Mouse (Mus musculus) cerebellum, adult (tissue): Measurements from ENCODE around the gene Morf4l1.
"Not testable (repeated sequence)": the region's sequence is repeated elsewhere in the genome, so short reads cannot be mapped to it uniquely, and the experiment has no call there.

Experiments used
- ATAC-seq: cut with Nextera tagmentation; 2 replicates; pipeline ENCODE4 v1.9.2; 2017; ENCODE audit warnings: mild to moderate bottlenecking, moderate library complexity, mixed read lengths; ENCODE audit not compliant: insufficient number of reproducible peaks, low FRiP score, low TSS enrichment

Gene Morf4l1

GRCm38 (mm10) chr9:90117234-90117633, 2.7 kb upstream of the Morf4l1 start:
- no peak for ATAC-seq

DNA sequence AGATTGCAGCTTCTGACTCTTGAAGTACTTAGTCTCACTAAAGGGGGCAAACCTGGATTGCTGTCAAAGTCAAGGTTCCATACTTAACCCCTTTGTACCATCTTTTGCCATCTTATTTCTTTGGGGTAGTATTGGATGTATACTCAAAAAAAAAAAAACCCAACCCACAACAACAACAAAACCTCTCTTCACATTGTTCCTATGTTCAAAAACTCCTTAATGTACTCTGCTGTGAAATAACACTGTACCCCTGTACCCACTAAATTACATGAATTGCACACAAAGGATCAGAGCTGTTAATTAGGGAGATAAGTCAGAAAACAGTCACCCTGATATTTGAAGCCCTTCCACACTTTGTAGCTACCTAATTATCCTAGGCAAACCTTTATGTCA, 730 bp upstream of the Morf4l1 start:
- ATAC-seq = no peak

- ATAC-seq = peak; percentile 53
These were observed 665 bp downstream of the Morf4l1 start for GRCm38 (mm10) chr9:90113651-90114566.

DNA sequence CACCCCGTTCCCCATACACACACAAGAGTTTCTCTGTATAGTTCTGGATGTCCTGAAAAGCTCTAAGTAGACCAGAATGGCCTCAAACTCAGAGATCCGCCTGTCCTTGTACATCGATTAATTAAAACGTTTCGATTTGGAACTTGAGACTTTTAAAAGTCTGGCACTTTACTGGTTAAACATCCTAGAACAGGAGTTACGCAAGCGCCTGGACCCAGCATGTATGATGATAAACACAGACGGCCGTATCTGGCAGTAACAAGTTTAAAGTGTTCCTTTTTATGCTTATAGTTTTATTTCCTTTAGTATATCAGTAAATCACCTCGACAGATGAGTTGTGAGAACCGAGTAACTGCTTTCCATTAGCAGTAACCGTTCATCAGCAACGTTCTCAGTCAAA, 1.4 kb downstream of the Morf4l1 start:
- no peak for ATAC-seq

DNA sequence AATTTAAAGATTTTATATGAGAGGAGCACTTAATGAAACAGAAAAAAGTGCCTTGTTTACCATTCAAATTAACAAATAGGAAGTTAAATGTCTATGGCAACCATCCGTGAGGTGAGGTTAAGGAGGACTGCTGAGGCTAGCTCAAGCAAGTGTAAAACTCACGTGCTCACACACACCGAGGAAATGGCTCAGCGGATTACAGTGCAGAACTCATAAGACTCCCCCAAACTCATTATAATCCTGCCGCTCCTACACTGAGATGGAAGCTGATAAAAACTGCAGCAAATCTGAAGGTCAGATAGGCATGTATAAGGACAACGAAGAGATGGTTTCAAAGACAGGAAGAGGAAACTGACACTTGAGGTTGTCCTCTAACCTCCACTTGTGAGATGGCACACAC, 5.2 kb downstream of the Morf4l1 start:
- no peak for ATAC-seq

GRCm38 (mm10) chr9:90108272-90108671, 6.3 kb downstream of the Morf4l1 start:
- ATAC-seq = no peak

DNA sequence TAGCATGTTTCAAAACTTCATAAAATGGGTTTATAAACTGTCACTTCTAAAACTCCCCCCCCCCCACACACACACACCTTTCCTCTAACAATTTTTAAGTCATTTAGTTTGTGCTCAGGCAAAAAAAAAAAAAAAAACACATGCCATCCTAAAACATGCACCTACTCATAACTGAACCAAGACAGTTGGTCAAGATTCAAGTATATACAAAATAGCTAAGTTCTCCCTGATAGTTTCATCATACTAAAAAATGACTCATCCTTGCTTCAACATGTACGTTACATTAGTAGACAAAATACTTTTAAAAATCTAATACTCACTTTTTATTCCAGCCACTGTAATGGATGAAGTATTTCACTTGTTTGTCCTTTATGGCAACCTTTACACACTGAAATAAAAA, 7.7 kb downstream of the Morf4l1 start:
- ATAC-seq = no peak

- ATAC-seq = no peak
These were observed 9.1 kb downstream of the Morf4l1 start for GRCm38 (mm10) chr9:90105462-90105861.

- no peak for ATAC-seq
These were observed 13.8 kb downstream of the Morf4l1 start for GRCm38 (mm10) chr9:90100760-90101159.

- no peak for ATAC-seq
These were observed 15.6 kb downstream of the Morf4l1 start for GRCm38 (mm10) chr9:90098934-90099333.

DNA sequence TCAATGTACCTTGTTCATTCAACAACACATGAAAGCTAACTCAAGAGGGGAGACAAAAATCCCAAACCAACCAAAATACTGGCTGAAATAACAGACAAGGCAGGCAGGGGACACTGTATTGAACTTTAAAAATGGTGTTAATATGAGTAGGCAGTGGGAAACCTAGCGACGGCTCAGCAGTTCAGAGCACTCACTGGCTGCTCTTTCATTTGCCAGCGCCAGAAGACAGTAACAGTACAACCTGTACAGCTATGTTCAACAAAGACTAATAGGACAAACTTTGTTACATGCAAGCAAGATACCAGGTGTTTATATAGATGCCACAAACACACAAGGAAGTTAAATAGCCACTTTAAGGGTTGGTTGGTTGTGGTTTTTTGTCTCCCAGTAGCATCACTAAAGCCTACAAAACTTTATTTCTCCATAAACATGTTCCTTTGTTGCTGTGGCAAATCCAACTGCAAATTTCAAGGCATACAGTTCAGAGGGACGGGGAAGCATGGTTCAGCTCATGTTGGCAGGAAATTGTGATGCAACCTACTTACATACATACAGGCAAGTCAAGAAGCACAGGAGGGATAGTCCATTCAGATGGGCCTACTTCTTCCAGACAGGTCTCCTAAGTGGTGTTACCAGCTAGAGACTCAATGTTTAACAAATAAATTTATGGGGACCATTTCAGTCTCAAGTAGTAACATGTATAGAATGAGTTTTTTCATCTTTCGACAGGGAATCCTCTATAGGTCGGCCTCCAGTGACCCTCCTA, 25.1 kb downstream of the Morf4l1 start:
- no peak for ATAC-seq

DNA sequence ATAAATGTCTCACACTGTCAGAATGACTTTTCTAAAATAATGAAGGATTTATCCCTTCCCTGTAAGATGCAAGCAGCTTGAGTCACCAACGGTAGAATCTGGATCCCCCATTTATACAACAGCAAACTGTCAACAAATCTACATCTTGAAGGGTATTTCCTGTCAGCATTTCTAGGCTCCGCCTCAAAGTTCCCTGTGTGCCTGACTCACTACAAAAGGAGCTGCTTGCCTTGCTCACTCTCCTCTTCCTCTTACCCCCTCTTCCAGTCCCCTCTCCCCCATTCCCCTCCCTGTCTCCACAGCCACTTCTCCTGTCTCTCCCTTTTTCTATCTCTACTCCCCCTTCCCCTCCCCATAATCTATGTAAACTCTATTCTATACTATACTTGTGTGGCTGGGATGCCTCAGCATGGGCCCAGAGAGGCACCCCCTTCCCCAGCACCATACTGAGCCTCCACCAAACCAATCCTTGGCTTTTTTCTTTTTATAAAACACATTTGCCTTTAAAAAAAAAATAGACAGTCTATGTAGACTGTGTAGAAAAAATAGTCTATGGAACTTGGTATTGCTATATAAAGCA, 26.6 kb downstream of the Morf4l1 start:
- ATAC-seq = no peak

DNA sequence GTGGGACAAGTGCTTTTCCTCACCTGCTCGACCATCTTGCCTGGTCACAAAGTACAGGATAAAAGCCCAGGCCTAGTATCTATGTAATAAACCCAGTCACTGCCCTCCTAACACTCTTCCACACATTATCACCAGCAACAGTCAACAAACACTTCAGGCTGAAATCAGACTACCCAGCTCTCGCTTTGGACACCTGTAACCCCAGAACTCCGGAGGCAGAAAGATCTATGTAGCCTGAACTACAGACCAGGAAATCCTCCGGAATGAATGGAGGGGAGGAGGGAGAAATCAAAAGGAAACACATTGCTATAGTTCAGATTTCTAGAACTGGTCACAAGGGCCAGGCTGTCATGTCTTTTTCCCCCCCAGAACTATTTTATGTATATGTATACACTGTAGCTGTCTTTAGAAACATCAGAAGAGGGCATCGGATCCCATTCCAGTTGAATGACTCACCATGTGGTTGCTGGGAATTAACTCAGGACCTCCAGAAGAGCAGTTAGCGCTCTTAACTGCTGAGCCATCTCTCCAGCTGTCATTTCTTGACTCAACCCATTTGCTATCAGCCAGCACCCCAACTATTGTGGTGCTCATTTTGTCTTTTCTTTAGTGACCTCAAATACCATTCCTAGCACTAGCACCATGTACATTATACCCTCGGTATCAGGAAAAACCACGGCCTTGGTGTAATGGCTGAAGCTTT, 29.7 kb downstream of the Morf4l1 start:
- ATAC-seq = no peak

GRCm38 (mm10) chr9:90084152-90084551, 30.4 kb downstream of the Morf4l1 start:
- ATAC-seq = no peak

GRCm38 (mm10) chr9:90082992-90083391, 31.6 kb downstream of the Morf4l1 start:
- ATAC-seq = no peak

DNA sequence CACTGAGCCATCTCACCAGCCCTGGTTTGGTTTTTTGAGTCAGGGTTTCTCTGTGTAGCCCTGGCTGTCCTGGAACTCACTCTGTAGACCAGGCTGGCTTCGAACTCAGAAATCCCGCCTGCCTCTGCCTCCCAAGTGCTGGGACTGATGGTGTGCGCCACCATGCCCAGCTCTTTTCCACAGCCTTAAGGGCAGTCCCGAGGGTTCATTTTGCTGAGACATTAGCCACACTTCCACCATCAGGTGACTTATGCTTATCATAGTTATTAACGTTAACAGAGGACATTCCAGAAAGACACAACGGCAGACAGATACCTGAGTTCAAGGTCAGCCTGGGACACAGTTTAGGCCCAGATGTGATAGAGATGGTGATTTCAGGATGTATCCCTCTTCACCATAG, 32.6 kb downstream of the Morf4l1 start:
- ATAC-seq = not testable (repeated sequence)

- ATAC-seq = no peak
These were observed 37.6 kb downstream of the Morf4l1 start for GRCm38 (mm10) chr9:90076849-90077461.

GRCm38 (mm10) chr9:90076131-90076530, 38.4 kb downstream of the Morf4l1 start:
- ATAC-seq = no peak

DNA sequence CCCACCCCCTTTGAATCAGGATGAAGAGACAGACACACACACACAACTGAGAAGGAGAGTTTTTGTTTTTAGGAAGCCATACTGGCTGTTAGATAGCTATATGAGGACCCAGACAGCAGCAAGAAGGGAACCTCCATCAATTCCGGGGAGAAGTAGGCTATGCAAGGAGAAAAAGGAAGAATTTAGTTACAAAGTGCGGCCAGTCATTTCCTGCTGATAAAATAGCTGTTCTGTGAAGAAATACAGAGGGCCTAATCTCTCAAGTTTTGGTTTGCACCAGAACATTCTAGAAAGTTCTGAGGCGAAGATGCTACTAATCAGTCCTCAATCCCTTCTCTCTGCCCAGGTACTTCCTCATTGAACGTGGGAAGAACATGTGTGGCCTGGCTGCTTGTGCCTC, 39.2 kb downstream of the Morf4l1 start:
- no peak for ATAC-seq

- no peak for ATAC-seq
These were observed 44.4 kb downstream of the Morf4l1 start for GRCm38 (mm10) chr9:90070174-90070573.
